Mouse (Mus musculus): ENCODE measurements at regions not wholly inside any gene's neighbourhood (a gene's known extent, or its start where the extent isn't known, plus 50 kb on each side); places are given as distances from the start of the nearest gene placed in this dataset.

GRCm38 (mm10) chr1:7388627-7389026, 2580.9 kb downstream of the Gm37988 start:
- TF ChIP-seq CTCF (IDR thresholded peaks at IDR 0.05; ENCODE audit: extremely low read depth, insufficient read depth, insufficient read length, insufficient replicate concordance): no peak
- H3K27ac ChIP-seq (ENCODE audit: insufficient read depth, low read length): no peak overlapping the region
- no peak overlapping the region for H3K4me3 ChIP-seq (ENCODE audit: extremely low read depth, insufficient read depth, insufficient read length)
- no peak for DNase-seq (ENCODE audit: low read depth in 1 of 2, low spot score in 2 of 2)
- 91% methylated on average over 1 of the region's 1 CpGs for WGBS
- no peaks in the 10 kb centered on the region for H3K27me3 ChIP-seq (ENCODE audit: control insufficient read depth, insufficient read depth, low read length)
- no peaks in the 10 kb centered on the region for H3K4me1 ChIP-seq (ENCODE audit: control insufficient read depth, insufficient read depth, insufficient read length)
- no peaks in the 10 kb centered on the region for H3K36me3 ChIP-seq (ENCODE audit: control insufficient read depth, insufficient read depth, low read length)

DNA sequence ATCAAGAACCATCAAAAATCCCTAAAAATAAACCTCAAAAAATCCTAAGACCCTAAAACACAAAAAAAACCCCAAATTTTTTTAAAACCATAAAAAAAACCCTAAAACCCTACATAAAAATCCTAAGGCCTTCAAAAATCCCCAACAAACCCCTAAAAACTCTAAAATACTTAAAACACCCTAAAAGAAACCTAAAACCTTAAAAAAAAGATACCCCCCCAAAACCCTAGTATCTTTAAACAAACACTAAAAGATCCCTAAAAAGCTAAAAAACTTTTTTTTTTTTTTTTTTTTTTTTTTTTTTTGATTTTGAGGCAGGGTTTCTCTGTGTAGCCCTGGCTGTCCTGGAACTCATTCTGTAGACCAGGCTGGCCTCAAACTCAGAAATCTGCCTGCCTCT, 2585.8 kb downstream of the Gm37988 start:
- Histone ChIP-seq H3K36me3 (ENCODE audit: control insufficient read depth, insufficient read depth, low read length) (no peaks in the 10 kb centered on the region), H3K4me3 (ENCODE audit: extremely low read depth, insufficient read depth, insufficient read length) (no peak overlapping the region), H3K4me1 (ENCODE audit: control insufficient read depth, insufficient read depth, insufficient read length) (no peaks in the 10 kb centered on the region; the same call in 1 of the 2 replicates), H3K27me3 (ENCODE audit: control insufficient read depth, insufficient read depth, low read length) (no peaks in the 10 kb centered on the region), H3K27ac (ENCODE audit: insufficient read depth, low read length) (no peak overlapping the region)
- no peak for TF ChIP-seq POLR2A (IDR thresholded peaks at IDR 0.05; ENCODE audit: low read depth, low read length)
- no peak for TF ChIP-seq CTCF (IDR thresholded peaks at IDR 0.05; ENCODE audit: extremely low read depth, insufficient read depth, insufficient read length, insufficient replicate concordance)
- DNase-seq (ENCODE audit: low read depth in 1 of 2, low spot score in 2 of 2): no peak

DNA sequence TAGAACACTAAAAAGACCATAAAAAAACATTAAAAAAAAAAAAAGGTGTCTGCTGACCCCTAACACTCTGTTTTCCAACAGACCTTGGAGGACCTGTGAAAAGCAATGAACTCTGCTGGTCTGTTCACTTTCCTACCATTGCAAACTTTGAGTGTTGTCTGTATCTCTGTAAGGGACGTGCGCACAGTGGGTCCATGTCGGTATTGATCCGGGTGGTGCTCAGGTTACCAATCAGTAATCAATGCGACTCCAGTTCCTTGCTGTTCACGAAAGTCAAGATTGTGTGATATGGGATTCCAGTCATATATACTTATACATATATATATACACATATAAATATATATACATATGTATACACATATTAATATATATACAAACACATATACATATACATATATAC, 2586.5 kb downstream of the Gm37988 start:
- H3K27ac ChIP-seq (ENCODE audit: insufficient read depth, low read length): no peak overlapping the region
- no peak for DNase-seq (ENCODE audit: low read depth in 1 of 2, low spot score in 2 of 2)
- H3K36me3 ChIP-seq (ENCODE audit: control insufficient read depth, insufficient read depth, low read length): no peaks in the 10 kb centered on the region
- WGBS: 96% methylated on average over 6 of the region's 6 CpGs
- no peak overlapping the region for H3K4me3 ChIP-seq (ENCODE audit: extremely low read depth, insufficient read depth, insufficient read length)
- no peaks in the 10 kb centered on the region for H3K27me3 ChIP-seq (ENCODE audit: control insufficient read depth, insufficient read depth, low read length)
- TF ChIP-seq POLR2A (IDR thresholded peaks at IDR 0.05; ENCODE audit: low read depth, low read length): no peak
- no peak for TF ChIP-seq CTCF (IDR thresholded peaks at IDR 0.05; ENCODE audit: extremely low read depth, insufficient read depth, insufficient read length, insufficient replicate concordance)
- H3K4me1 ChIP-seq (ENCODE audit: control insufficient read depth, insufficient read depth, insufficient read length): no peaks in the 10 kb centered on the region; the same call in 1 of the 2 replicates

DNA sequence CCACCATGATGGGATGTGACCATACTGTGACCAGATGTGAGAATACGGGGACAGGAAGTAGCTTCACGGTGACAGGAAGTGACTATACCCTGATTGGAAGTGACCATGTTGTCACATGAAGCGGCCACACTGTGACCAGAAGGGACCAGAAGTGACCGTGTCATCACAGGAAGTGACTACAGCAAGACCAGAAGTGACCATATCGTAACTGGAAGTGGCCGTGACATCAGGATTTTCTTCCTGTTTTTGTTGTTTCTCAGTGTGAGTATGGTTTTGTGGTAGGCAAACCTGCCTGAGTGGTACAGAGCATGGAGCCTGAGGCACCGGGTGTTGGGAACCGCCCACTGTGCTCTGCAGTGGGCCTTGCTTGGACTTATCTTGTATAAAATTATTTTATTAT, 2587.8 kb downstream of the Gm37988 start:
- Histone ChIP-seq H3K4me3 (ENCODE audit: extremely low read depth, insufficient read depth, insufficient read length) (no peak overlapping the region), H3K27me3 (ENCODE audit: control insufficient read depth, insufficient read depth, low read length) (no peaks in the 10 kb centered on the region), H3K27ac (ENCODE audit: insufficient read depth, low read length) (no peak overlapping the region), H3K4me1 (ENCODE audit: control insufficient read depth, insufficient read depth, insufficient read length) (no peaks in the 10 kb centered on the region; the same call in 1 of the 2 replicates), H3K36me3 (ENCODE audit: control insufficient read depth, insufficient read depth, low read length) (no peaks in the 10 kb centered on the region)
- peak in 1 of 2 experiments; percentile 11 for DNase-seq (ENCODE audit: low read depth in 1 of 2, low spot score in 2 of 2)
- no peak for TF ChIP-seq POLR2A (IDR thresholded peaks at IDR 0.05; ENCODE audit: low read depth, low read length)
- TF ChIP-seq CTCF (IDR thresholded peaks at IDR 0.05; ENCODE audit: extremely low read depth, insufficient read depth, insufficient read length, insufficient replicate concordance): no peak
- WGBS: 79% methylated on average over 8 of the region's 8 CpGs

- no peaks in the 10 kb centered on the region for H3K36me3 ChIP-seq (ENCODE audit: control insufficient read depth, insufficient read depth, low read length)
- H3K4me3 ChIP-seq (ENCODE audit: extremely low read depth, insufficient read depth, insufficient read length): peak overlapping the region; percentile 93
- TF ChIP-seq POLR2A (IDR thresholded peaks at IDR 0.05; ENCODE audit: low read depth, low read length): no peak
- peak; percentile 67; the same call in 1 of the 2 replicates for TF ChIP-seq CTCF (IDR thresholded peaks at IDR 0.05; ENCODE audit: extremely low read depth, insufficient read depth, insufficient read length, insufficient replicate concordance)
- H3K27ac ChIP-seq (ENCODE audit: insufficient read depth, low read length): peak overlapping the region; percentile 94
- WGBS: 6% methylated on average over 26 of the region's 26 CpGs
- peak; percentile 47 to 86 for DNase-seq (ENCODE audit: low read depth in 1 of 2, low spot score in 2 of 2)
- no peaks in the 10 kb centered on the region; the same call in 1 of the 2 replicates for H3K4me1 ChIP-seq (ENCODE audit: control insufficient read depth, insufficient read depth, insufficient read length)
- no peaks in the 10 kb centered on the region for H3K27me3 ChIP-seq (ENCODE audit: control insufficient read depth, insufficient read depth, low read length)
Observed at GRCm38 (mm10) chr1:7396867-7397806, 2589.4 kb downstream of the Gm37988 start.

DNA sequence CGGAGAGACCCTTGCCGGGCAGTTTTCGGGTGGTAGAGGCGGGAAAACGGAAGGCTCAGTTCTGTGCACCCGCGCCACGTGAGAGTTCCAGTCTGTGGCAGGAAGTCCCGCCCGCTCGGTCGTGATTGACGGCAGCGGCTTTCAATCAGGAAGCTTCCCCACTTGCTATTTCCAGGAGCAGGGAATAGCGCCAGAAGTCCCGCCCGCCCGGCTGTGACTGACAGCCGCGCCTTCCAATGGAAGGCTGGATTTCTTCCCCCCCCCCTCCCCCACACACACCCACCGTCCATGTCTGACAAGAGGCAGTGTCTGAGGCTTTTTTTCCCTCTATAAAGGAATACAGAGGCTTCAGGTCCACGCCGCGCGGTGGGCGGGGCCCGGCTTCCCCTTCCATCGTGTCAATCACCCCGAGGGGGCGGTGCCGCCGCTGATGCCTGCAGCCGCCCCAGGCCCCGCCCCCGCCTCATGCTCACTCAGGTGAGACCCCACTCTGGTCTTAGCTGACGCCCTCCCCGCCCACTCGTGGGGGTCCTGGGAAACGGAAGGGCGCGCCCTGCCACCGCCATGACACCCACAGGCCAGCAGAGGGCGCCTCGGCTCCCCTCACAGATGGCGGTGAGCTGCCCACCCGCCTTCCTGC, 2590.2 kb downstream of the Gm37988 start:
- WGBS: 1% methylated on average over 44 of the region's 46 CpGs
- peak overlapping the region; percentile 94 for H3K27ac ChIP-seq (ENCODE audit: insufficient read depth, low read length)
- TF ChIP-seq CTCF (IDR thresholded peaks at IDR 0.05; ENCODE audit: extremely low read depth, insufficient read depth, insufficient read length, insufficient replicate concordance) (peak; percentile 80; the same call in 1 of the 2 replicates), POLR2A (IDR thresholded peaks at IDR 0.05; ENCODE audit: low read depth, low read length) (no peak)

More for the DNA sequence above, 2590.2 kb downstream of the Gm37988 start:
- Histone ChIP-seq H3K4me3 (ENCODE audit: extremely low read depth, insufficient read depth, insufficient read length) (peak overlapping the region; percentile 93), H3K27me3 (ENCODE audit: control insufficient read depth, insufficient read depth, low read length) (no peaks in the 10 kb centered on the region), H3K36me3 (ENCODE audit: control insufficient read depth, insufficient read depth, low read length) (no peaks in the 10 kb centered on the region), H3K4me1 (ENCODE audit: control insufficient read depth, insufficient read depth, insufficient read length) (no peaks in the 10 kb centered on the region; the same call in 1 of the 2 replicates)
- DNase-seq (ENCODE audit: low read depth in 1 of 2, low spot score in 2 of 2): peak; percentile 97 to 98
